Mouse (Mus musculus) midbrain, postnatal 0 days (tissue): ENCODE results near the gene Gnl2. TPM values are rescaled to one million over a fixed set of nuclear protein-coding genes. Genes with fewer than 3 reads are reported as not detected.

ENCODE experiments used
- ATAC-seq: fragments of 200-750 bp; cut with Nextera tagmentation; 2 replicates; pipeline ENCODE4 v1.8.0; 2017; ENCODE audit warnings: moderate number of reproducible peaks, mild to moderate bottlenecking, moderate TSS enrichment, moderate library complexity; ENCODE audit not compliant: low FRiP score
- DNase-seq: peaks from one replicate; pipeline ENCODE4 v3.0.0-alpha.2; 2015; ENCODE audit warnings: low spot score
- H3K27ac ChIP-seq: fragments of 300-500 bp; sonication (generic); 2 replicates; pipeline ENCODE4 v1.5.1; 2014; ENCODE audit warnings: low read depth, mild to moderate bottlenecking, low read length, mixed read lengths
- H3K27me3 ChIP-seq: fragments of 300-500 bp; sonication (generic); 2 replicates; pipeline ENCODE4 v1.6.1; 2014; ENCODE audit warnings: low read length, control low read depth, mixed read lengths; ENCODE audit not compliant: insufficient read depth
- H3K36me3 ChIP-seq: fragments of 300-500 bp; sonication (generic); 2 replicates; pipeline ENCODE4 v1.6.1; 2014; ENCODE audit warnings: low read length, control low read depth, mixed read lengths; ENCODE audit not compliant: insufficient read depth
- H3K4me1 ChIP-seq: fragments of 300-500 bp; sonication (generic); 2 replicates; pipeline ENCODE4 v1.6.1; 2014; ENCODE audit warnings: mild to moderate bottlenecking, control low read depth, antibody characterized with exemption, low read length, mixed read lengths; ENCODE audit not compliant: insufficient read depth
- H3K4me2 ChIP-seq: fragments of 300-500 bp; sonication (generic); 2 replicates; pipeline ENCODE4 v1.6.1; 2014; ENCODE audit warnings: low read depth, mild to moderate bottlenecking, low read length, mixed read lengths; ENCODE audit not compliant: poor library complexity, severe bottlenecking
- H3K4me3 ChIP-seq: fragments of 300-500 bp; sonication (generic); 2 replicates; pipeline ENCODE4 v1.5.1; 2014; ENCODE audit warnings: low read depth, mild to moderate bottlenecking, low read length, moderate library complexity
- H3K9ac ChIP-seq: fragments of 300-500 bp; sonication (generic); replicated peaks from 2 replicates; pipeline ENCODE4 v1.6.1; 2014; ENCODE audit warnings: mild to moderate bottlenecking, low read length, moderate library complexity, mixed read lengths; ENCODE audit not compliant: poor library complexity, severe bottlenecking
- H3K9me3 ChIP-seq: fragments of 300-500 bp; sonication (generic); 2 replicates; pipeline ENCODE4 v1.6.1; 2016; ENCODE audit warnings: low read length, control low read depth
- CTCF ChIP-seq: IDR thresholded peaks from 2 replicates; pipeline ENCODE4 v1.5.1; 2016; ENCODE audit warnings: antibody characterized with exemption, mild to moderate bottlenecking
- whole genome bisulfite sequencing: fragments of 180-500 bp; shearing (Covaris S2); extraction: QIAGEN DNeasy Blood & Tissue Kit; methylation state at CpG from one replicate; pipeline ENCODE4 v1.1.7; 2014; 5-methylcytosine and 5-hydroxymethylcytosine counted together
- polyA plus RNA-seq: library from polyadenylated mRNA; unstranded; fragments of >200 nt; fragmentation: Nextera tagmentation; extraction: Ambion mirVana; gene quantifications from 2 replicates; pipeline ENCODE4 v1.2.1, GENCODE M21; 2015
- total RNA-seq: library from RNA; depleted of rRNA; stranded (reverse); fragments of >200 nt; gene quantifications from 2 replicates; pipeline ENCODE4 v1.2.3, GENCODE M21; 2014; rRNA removed

Gene Gnl2
- total RNA-seq (51.8 and 57.3 TPM in 2 replicates), polyA plus RNA-seq (72.5 and 77.5 TPM in 2 replicates)

DNA sequence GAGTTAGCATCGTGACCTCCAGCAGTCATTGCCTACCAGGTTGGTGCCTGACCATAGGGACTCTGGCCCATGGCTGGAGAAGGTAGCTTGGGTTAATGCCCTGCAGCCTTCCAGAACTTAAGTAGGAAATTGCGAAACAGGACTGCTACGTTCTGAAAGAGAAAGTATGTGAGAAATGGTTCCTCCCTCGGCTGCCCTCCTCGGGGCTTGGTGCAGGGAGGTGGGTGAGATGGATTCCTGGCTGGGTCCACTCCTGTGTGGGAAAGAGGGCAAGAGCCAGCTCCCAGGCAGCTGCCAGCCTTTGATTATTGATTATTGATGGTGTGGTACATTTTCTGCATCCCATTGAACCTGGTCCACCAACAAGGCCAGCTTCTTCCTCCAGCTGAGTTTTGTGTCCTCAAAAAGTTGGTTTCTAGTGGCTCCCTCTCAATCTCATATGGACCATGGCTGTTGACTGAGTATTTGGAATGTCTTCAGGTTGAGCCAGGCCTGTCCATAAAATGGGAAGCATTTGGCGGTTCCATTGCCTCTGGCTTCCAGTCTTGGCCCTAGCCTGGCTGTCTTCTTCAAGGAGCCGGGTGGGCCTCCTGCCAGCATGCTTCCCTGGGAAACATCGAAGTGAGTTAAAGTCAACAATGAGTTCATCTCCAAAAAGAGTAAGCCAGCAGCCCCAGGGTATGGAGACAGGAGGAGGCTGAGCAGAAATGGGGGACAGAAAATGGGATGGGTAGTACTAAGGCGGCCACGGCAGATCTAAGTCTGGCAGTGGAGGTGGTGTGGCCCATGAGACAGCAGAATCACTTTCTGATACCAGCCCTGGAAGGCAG, at the start of gene Gnl2:
Gene Gnl2, plus strand, starts transcription at position 780 of the 830 bp plus-strand sequence.
- no peak for TF ChIP-seq CTCF
- Histone ChIP-seq H3K27ac (no peak within 1 kb of the TSS), H3K27me3 (no peaks in the 10 kb centered on the region), H3K4me2 (no peak within 1 kb of the TSS), H3K4me1 (no peaks in the 10 kb centered on the region), H3K36me3 (no peaks in the 10 kb centered on the region), H3K9me3 (no peaks in the 10 kb centered on the region), H3K4me3 (no peak within 1 kb of the TSS), H3K9ac (no peak within 1 kb of the TSS)
- DNase-seq (no peak), ATAC-seq (no peak)
- WGBS, result 84% methylated on average over 10 of the region's 10 CpGs

DNA sequence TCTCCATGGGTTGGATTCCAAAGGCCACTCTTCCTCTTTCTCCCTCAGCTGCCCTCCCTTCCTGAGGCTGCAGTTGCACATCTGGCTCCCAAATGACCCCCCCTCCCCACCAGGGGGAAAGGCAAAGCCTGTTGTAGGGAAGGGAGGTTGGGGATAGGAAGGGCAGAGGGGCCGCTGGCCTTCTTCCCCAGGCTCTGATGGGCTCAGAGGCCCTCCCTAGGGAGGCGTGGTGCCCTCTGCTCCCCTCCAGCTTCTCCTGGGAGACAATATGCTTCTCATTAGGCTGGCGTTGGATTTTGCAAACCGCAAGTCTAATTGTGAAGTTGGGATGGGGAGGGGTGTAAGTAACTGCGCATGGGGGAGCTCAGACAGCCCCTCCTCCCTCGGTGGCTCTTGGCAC, 47.7 kb upstream of the Gnl2 start:
- no peak for DNase-seq
- H3K9ac ChIP-seq, result no peak overlapping the region
- no peak for TF ChIP-seq CTCF
- H3K9me3 ChIP-seq, result no peaks in the 10 kb centered on the region
- WGBS, result 58% methylated on average over 6 of the region's 6 CpGs
- peaks cover 7% of the 10 kb centered on the region; the same call in 1 of the 2 replicates for H3K4me1 ChIP-seq
- ATAC-seq, result no peak
- H3K4me3 ChIP-seq, result no peak overlapping the region
- H3K36me3 ChIP-seq, result no peaks in the 10 kb centered on the region
- H3K27ac ChIP-seq, result no peak overlapping the region
- H3K4me2 ChIP-seq, result no peak overlapping the region
- H3K27me3 ChIP-seq, result no peaks in the 10 kb centered on the region

DNA sequence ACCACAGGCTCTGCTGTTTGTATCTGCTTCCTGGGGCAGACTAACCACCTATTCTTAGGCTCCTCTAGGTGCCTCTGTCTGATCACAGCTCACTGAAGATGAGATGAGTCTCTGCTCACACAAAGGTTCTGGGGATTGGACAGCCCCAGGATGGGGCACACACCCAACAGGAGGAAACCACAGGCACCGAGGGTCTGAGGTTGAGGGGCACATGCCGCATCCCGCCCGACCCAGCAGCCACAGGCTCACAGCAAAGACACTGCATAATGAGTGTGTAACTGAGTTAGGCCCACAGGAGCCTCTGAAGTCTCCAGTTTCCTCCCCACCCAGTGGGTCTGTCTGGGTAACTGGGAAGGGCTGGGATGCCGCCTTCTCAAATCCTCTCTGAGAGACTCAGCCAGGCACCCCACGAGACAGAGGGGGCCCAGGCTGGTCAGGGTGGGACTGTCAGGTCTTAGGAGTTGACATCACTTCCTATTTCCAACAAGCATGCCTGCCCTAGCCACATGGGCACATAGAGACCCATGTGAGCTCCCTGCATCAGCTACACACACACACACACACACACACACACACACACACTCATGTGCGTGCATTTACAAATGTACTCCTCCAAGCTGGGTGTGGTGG, 47.1 kb upstream of the Gnl2 start:
- Histone ChIP-seq H3K27me3 (no peaks in the 10 kb centered on the region), H3K4me2 (no peak overlapping the region)
- 66% methylated on average over 7 of the region's 7 CpGs for WGBS

GRCm38 (mm10) chr4:124970194-124970593, 46.2 kb upstream of the Gnl2 start:
- H3K9me3 ChIP-seq, result no peaks in the 10 kb centered on the region
- no peak overlapping the region for H3K4me3 ChIP-seq
- TF ChIP-seq CTCF, result no peak
- H3K4me1 ChIP-seq, result peaks cover 7% of the 10 kb centered on the region; the same call in 1 of the 2 replicates
- no peaks in the 10 kb centered on the region for H3K36me3 ChIP-seq
- H3K27me3 ChIP-seq, result no peaks in the 10 kb centered on the region
- H3K9ac ChIP-seq, result no peak overlapping the region
- DNase-seq (no peak), ATAC-seq (no peak)
- peak overlapping the region; percentile 72 for H3K27ac ChIP-seq
- WGBS, result 67% methylated on average over 11 of the region's 11 CpGs
- no peak overlapping the region for H3K4me2 ChIP-seq

More for the DNA sequence above, 47.1 kb upstream of the Gnl2 start:
- Histone ChIP-seq H3K36me3 (no peaks in the 10 kb centered on the region), H3K4me1 (peaks cover 7% of the 10 kb centered on the region; the same call in 1 of the 2 replicates), H3K9ac (no peak overlapping the region), H3K27ac (no peak overlapping the region), H3K4me3 (no peak overlapping the region), H3K9me3 (no peaks in the 10 kb centered on the region)
- TF ChIP-seq CTCF, result no peak
- DNase-seq, result no peak
- ATAC-seq, result no peak

DNA sequence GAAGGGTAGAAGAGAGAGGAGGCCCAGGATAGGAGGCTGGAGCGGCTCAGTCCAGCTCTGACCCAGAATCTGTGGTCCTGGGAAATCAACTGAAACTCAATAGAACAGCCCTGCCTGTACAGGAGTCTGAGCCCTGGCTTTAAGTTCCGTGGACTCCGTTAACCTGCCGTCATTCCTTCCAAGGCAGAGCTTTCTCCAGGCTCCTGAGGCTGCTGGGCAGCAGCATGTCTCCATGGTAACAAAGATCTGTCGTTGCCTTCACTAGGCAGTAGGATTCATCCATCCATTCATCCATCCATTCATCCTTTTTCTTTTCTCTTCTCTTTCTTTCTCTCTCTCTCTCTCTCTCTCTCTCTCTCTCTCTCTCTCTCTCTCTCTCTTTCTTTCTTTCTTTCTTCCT, 45.7 kb upstream of the Gnl2 start:
- Histone ChIP-seq H3K9me3 (no peaks in the 10 kb centered on the region), H3K4me3 (no peak overlapping the region), H3K9ac (no peak overlapping the region; the same call in 1 of the 2 replicates), H3K36me3 (no peaks in the 10 kb centered on the region), H3K4me2 (no peak overlapping the region), H3K4me1 (peaks cover 7% of the 10 kb centered on the region; the same call in 1 of the 2 replicates), H3K27ac (peak overlapping the region; percentile 72), H3K27me3 (no peaks in the 10 kb centered on the region)
- TF ChIP-seq CTCF, result no peak
- 18% methylated on average over 5 of the region's 5 CpGs for WGBS
- ATAC-seq, result peak; percentile 44; the same call in 1 of the 2 replicates
- DNase-seq, result peak; percentile 65

DNA sequence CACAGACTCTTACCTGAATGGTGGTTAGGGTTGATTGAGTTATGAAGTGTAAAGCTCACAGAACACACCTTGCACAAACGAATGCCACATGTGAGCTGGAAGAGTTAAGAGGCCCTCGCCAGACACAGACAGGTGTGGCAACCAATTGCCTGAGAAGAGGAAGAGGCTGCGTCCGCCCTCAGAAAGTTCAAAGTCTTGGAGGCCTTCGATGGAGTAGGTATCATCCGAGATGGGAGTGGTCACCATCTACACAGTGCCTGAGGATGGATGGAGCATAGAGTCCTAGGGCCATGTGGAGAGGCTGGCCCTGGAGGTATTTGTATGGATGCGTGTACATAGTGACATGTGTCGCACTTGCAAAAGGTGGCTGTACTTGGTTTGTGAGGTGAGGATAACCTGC, 45.3 kb upstream of the Gnl2 start:
- H3K4me2 ChIP-seq, result no peak overlapping the region
- DNase-seq (no peak), ATAC-seq (no peak)
- H3K27me3 ChIP-seq, result no peaks in the 10 kb centered on the region
- H3K4me1 ChIP-seq, result peaks cover 7% of the 10 kb centered on the region; the same call in 1 of the 2 replicates
- 86% methylated on average over 8 of the region's 8 CpGs for WGBS
- H3K4me3 ChIP-seq, result no peak overlapping the region
- H3K36me3 ChIP-seq, result no peaks in the 10 kb centered on the region
- TF ChIP-seq CTCF, result no peak
- no peaks in the 10 kb centered on the region for H3K9me3 ChIP-seq
- peak overlapping the region; percentile 49; the same call in 1 of the 2 replicates for H3K27ac ChIP-seq
- no peak overlapping the region for H3K9ac ChIP-seq
